Mouse (Mus musculus): ENCODE measurements around the gene Hnrnpul2.

DNA sequence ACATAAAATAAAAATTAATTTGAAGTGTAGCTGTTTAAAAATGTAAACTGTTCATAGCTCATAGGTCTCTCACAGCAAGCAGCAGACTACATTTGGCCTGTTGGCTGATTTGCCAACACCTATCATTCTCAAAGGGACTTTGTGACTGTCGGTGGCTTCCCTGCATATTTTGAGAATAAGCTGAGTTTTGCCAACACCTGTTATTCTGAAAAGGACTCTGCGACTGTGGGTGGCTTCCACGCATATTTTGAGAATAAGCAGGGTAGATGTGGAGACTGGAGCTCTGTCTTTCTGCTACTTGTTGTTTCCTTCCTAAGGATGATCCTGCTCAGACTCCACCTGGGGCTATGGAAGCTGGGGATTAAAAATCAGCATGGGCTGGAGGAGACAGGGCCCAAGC is 33.3 kb downstream of the Hnrnpul2 start:
- TF ChIP-seq POLR2A (IDR thresholded peaks at IDR 0.05; ENCODE audit: extremely low read depth, insufficient read depth, low read length): no peak
- no peak for TF ChIP-seq CTCF (IDR thresholded peaks at IDR 0.05; ENCODE audit: extremely low read depth, insufficient read depth, low read length)

Measured in cortical plate, adult 2 months (tissue).